46 mouse cellular contexts compared by ENCODE assay signal in genomic region chr10:96130406-96130805, GRCm38 (mm10). TPM values are rescaled to one million over a fixed set of nuclear protein-coding genes. Genes with fewer than 3 reads are reported as not detected.
"Had no signal": no experiment of that assay in that cellular context is flagged by ENCODE, and none has a peak within 500 bp of the region (broad histone marks: within the 10 kb centered on the region; RNA-seq: fewer than 3 reads in every experiment).

No protein-coding gene starts in this region.

- H3K4me3 ChIP-seq: limb, embryonic 10.5 days; limb, embryonic 12.5 days; limb, embryonic 13.5 days; limb, embryonic 15.5 days; liver, embryonic 12.5 days; liver, embryonic 13.5 days; liver, embryonic 15.5 days; lung, embryonic 15.5 days; megakaryocyte, embryonic 14.5 days; midbrain, embryonic 10.5 days; midbrain, embryonic 12.5 days; midbrain, embryonic 13.5 days; midbrain, embryonic 15.5 days; myocyte; neural tube, embryonic 12.5 days had no signal

- H3K27me3 ChIP-seq: limb, embryonic 12.5 days; limb, embryonic 13.5 days; limb, embryonic 15.5 days; liver, embryonic 12.5 days; liver, embryonic 13.5 days; liver, embryonic 15.5 days; lung, embryonic 15.5 days; megakaryocyte, embryonic 14.5 days; midbrain, embryonic 12.5 days; midbrain, embryonic 13.5 days; midbrain, embryonic 15.5 days; neural tube, embryonic 12.5 days had no signal

- H3K4me1 ChIP-seq: liver, embryonic 13.5 days; lung, embryonic 15.5 days; midbrain, embryonic 10.5 days; midbrain, embryonic 12.5 days; midbrain, embryonic 13.5 days; neural tube, embryonic 12.5 days had no signal

- H3K27ac ChIP-seq: limb, embryonic 10.5 days; limb, embryonic 12.5 days; limb, embryonic 13.5 days; limb, embryonic 15.5 days; liver, embryonic 12.5 days; liver, embryonic 13.5 days; liver, embryonic 14.5 days; liver, embryonic 15.5 days; lung, embryonic 15.5 days; macrophage; midbrain, embryonic 10.5 days; midbrain, embryonic 12.5 days; midbrain, embryonic 13.5 days; midbrain, embryonic 15.5 days; neural tube, embryonic 12.5 days had no signal

- ATAC-seq: liver, embryonic 12.5 days; liver, postnatal 0 days; lung, postnatal 0 days; midbrain, embryonic 13.5 days; midbrain, embryonic 15.5 days; midbrain, embryonic 16.5 days had no signal

- H3K4me2 ChIP-seq: limb, embryonic 12.5 days; limb, embryonic 13.5 days; limb, embryonic 15.5 days; liver, embryonic 11.5 days; liver, embryonic 12.5 days; liver, embryonic 13.5 days; liver, embryonic 15.5 days; lung, embryonic 14.5 days; lung, embryonic 15.5 days; midbrain, embryonic 12.5 days; midbrain, embryonic 13.5 days; midbrain, embryonic 15.5 days; neural tube, embryonic 12.5 days had no signal

- H3K9ac ChIP-seq: limb, embryonic 12.5 days; limb, embryonic 13.5 days; limb, embryonic 15.5 days; liver, embryonic 12.5 days; liver, embryonic 13.5 days; liver, embryonic 14.5 days; liver, embryonic 15.5 days; liver, postnatal 0 days; lung, embryonic 14.5 days; lung, embryonic 15.5 days; midbrain, embryonic 12.5 days; midbrain, embryonic 13.5 days; midbrain, embryonic 15.5 days; neural tube, embryonic 12.5 days had no signal

- H3K9me3 ChIP-seq: limb, embryonic 10.5 days; limb, embryonic 12.5 days; limb, embryonic 13.5 days; limb, embryonic 15.5 days; liver, embryonic 12.5 days; liver, embryonic 13.5 days; liver, embryonic 15.5 days; lung, embryonic 15.5 days; megakaryocyte, embryonic 14.5 days; midbrain, embryonic 10.5 days; midbrain, embryonic 12.5 days; midbrain, embryonic 13.5 days; midbrain, embryonic 15.5 days; neural tube, embryonic 12.5 days had no signal

- DNase-seq: left cerebral cortex, postnatal 4 days; liver; liver, embryonic 13.5 days; liver, postnatal 0 days; lung, adult 18-20 months; lung, adult 2 months; lung, embryonic 14.5 days; lung, postnatal 10 days; lung, postnatal 14 days; lung, postnatal 36 days; lung, postnatal 4 days; midbrain, embryonic 14.5 days had no signal

- H3K36me3 ChIP-seq: limb, embryonic 10.5 days; limb, embryonic 12.5 days; limb, embryonic 13.5 days; limb, embryonic 15.5 days; liver, embryonic 12.5 days; liver, embryonic 13.5 days; liver, embryonic 15.5 days; lung, embryonic 15.5 days; midbrain, embryonic 10.5 days; midbrain, embryonic 12.5 days; midbrain, embryonic 13.5 days; midbrain, embryonic 15.5 days; neural tube, embryonic 12.5 days had no signal

RNA-seq across cellular contexts. Expression of gene Gm5426, which starts 6.0 kb away (rescaled TPM):
- total RNA-seq: left cerebral cortex, adult 8-10 months; left cerebral cortex, postnatal 10 days; left cerebral cortex, postnatal 14 days; left cerebral cortex, postnatal 25 days; left cerebral cortex, postnatal 36 days; left cerebral cortex, postnatal 4 days; liver, adult 2 months; megakaryocyte progenitor cell, adult 5-6 weeks; megakaryocyte, adult 5-6 weeks; megakaryocyte-erythroid progenitor cell, adult 5-6 weeks; monocyte, adult 5-6 weeks had no signal
- polyA plus RNA-seq: limb, embryonic 10.5 days; limb, embryonic 11.5 days; limb, embryonic 12.5 days; limb, embryonic 13.5 days; limb, embryonic 14.5 days; limb, embryonic 15.5 days; liver, adult 2 months; liver, embryonic 11.5 days; liver, embryonic 12.5 days; liver, embryonic 13.5 days; liver, embryonic 14.5 days; liver, embryonic 15.5 days; liver, embryonic 16.5 days; liver, postnatal 0 days; lung, adult 2 months; lung, embryonic 14.5 days; lung, embryonic 15.5 days; lung, embryonic 16.5 days; lung, postnatal 0 days; macrophage; midbrain, embryonic 10.5 days; midbrain, embryonic 12.5 days; midbrain, embryonic 13.5 days; midbrain, embryonic 14.5 days; midbrain, embryonic 15.5 days; midbrain, embryonic 16.5 days; myocyte; neural tube, embryonic 11.5 days; neural tube, embryonic 12.5 days had no signal
